Mouse (Mus musculus) left cerebral cortex, adult 2 months (tissue): ENCODE data around the gene Nt5c3b. TPM values are rescaled to one million over a fixed set of nuclear protein-coding genes. Genes with fewer than 3 reads are reported as not detected.

ENCODE experiments used
- DNase-seq, 2 experiments: peaks; one replicate each; pipeline ENCODE4 v3.0.0; 2021 to 2022; ENCODE audit warnings: low spot score in 2 of 2, mixed read lengths in 1 of 2; ENCODE audit errors: extremely low spot score in 1 of 2
- H3K27ac ChIP-seq: fragments of 200-600 bp; 2 replicates; pipeline ENCODE4 v1.8.1; 2022
- H3K4me3 ChIP-seq: fragments of 200-600 bp; 2 replicates; pipeline ENCODE4 v1.8.1; 2022
- CTCF ChIP-seq: fragments of 200-600 bp; IDR thresholded peaks from 2 replicates; pipeline ENCODE4 v1.8.1; 2022; ENCODE audit warnings: antibody characterized with exemption, mild to moderate bottlenecking, moderate library complexity
- intact Hi-C: fragments of 180-260 bp; cut with DNase I; formaldehyde crosslinking; loops from one replicate; pipeline ENCODE4 v1.15.1; 2025
- total RNA-seq, 2 experiments: library from RNA; stranded (reverse); gene quantifications; 2 replicates each; pipeline ENCODE4 v1.2.3; 2021

Nt5c3b gene
- total RNA-seq, 2 experiments from 2014 or later = 48.4 to 64.1 TPM

- no peak for TF ChIP-seq CTCF
- DNase-seq = no peak
- Histone ChIP-seq H3K27ac (no peak overlapping the region), H3K4me3 (no peak overlapping the region)
- intact Hi-C loops = no loop called here
These were observed 35.3 kb downstream of the Nt5c3b start for GRCm38 (mm10) chr11:100406273-100406672.

- TF ChIP-seq CTCF = no peak
- intact Hi-C loops = no loop called here
- H3K27ac ChIP-seq = no peak overlapping the region
- H3K4me3 ChIP-seq = no peak overlapping the region
- no peak for DNase-seq
These were observed 37.0 kb downstream of the Nt5c3b start for GRCm38 (mm10) chr11:100404456-100405074.

GRCm38 (mm10) chr11:100403445-100404134 is 38.0 kb downstream of the Nt5c3b start:
- no peak for TF ChIP-seq CTCF
- Histone ChIP-seq H3K4me3 (no peak overlapping the region), H3K27ac (no peak overlapping the region)
- DNase-seq = no peak
- intact Hi-C loops = no loop called here

GRCm38 (mm10) chr11:100402682-100403081 is 38.9 kb downstream of the Nt5c3b start:
- intact Hi-C loops = no loop called here
- Histone ChIP-seq H3K27ac (no peak overlapping the region), H3K4me3 (no peak overlapping the region)
- DNase-seq = no peak
- no peak for TF ChIP-seq CTCF

- no peak overlapping the region for H3K27ac ChIP-seq
- TF ChIP-seq CTCF = no peak
These were observed 39.4 kb downstream of the Nt5c3b start for GRCm38 (mm10) chr11:100402240-100402639.

GRCm38 (mm10) chr11:100400842-100401241 is 40.8 kb downstream of the Nt5c3b start:
- no peak for DNase-seq
- H3K27ac ChIP-seq = no peak overlapping the region
- intact Hi-C loops = no loop called here
- no peak for TF ChIP-seq CTCF
- H3K4me3 ChIP-seq = no peak overlapping the region

More at GRCm38 (mm10) chr11:100402240-100402639, 39.4 kb downstream of the Nt5c3b start:
- intact Hi-C loops = no loop called here
- no peak overlapping the region for H3K4me3 ChIP-seq
- DNase-seq = no peak

- no peak for TF ChIP-seq CTCF
- no peak overlapping the region for H3K27ac ChIP-seq
- DNase-seq = no peak
- intact Hi-C loops = no loop called here
- H3K4me3 ChIP-seq = no peak overlapping the region
These were observed 41.7 kb downstream of the Nt5c3b start for GRCm38 (mm10) chr11:100399727-100400538.

- DNase-seq = no peak
- no peak for TF ChIP-seq CTCF
- H3K27ac ChIP-seq = no peak overlapping the region
- intact Hi-C loops = no loop called here
- H3K4me3 ChIP-seq = no peak overlapping the region
These were observed 42.3 kb downstream of the Nt5c3b start for GRCm38 (mm10) chr11:100399320-100399719.

GRCm38 (mm10) chr11:100398517-100398916 is 43.1 kb downstream of the Nt5c3b start:
- intact Hi-C loops = no loop called here
- Histone ChIP-seq H3K27ac (peak overlapping the region; percentile 33; the same call in 1 of the 2 replicates), H3K4me3 (no peak overlapping the region)
- no peak for DNase-seq
- no peak for TF ChIP-seq CTCF

- peak within 1 kb of the TSS; percentile 72 for H3K27ac ChIP-seq
- intact Hi-C loops = no loop called here
- peak within 1 kb of the TSS; percentile 89 for H3K4me3 ChIP-seq
- DNase-seq = peak; percentile 99 to 100
- TF ChIP-seq CTCF = no peak
These were observed 43.8 kb downstream of the Nt5c3b start, which contains the start of gene Jup for GRCm38 (mm10) chr11:100397600-100398389. Jup (minus strand) TSS chr11:100397763.

- TF ChIP-seq CTCF = peak; percentile 45
- peak overlapping the region; percentile 72 for H3K27ac ChIP-seq
- DNase-seq = peak in 1 of 2 experiments; percentile 45
- peak overlapping the region; percentile 89 for H3K4me3 ChIP-seq
- intact Hi-C loops = no loop called here
These were observed 44.6 kb downstream of the Nt5c3b start for GRCm38 (mm10) chr11:100396886-100397599.
